ENCODE assay signal across 10 mouse cellular contexts in genomic region chr14:105851359-105852067, GRCm38 (mm10). TPM values are rescaled to one million over a fixed set of nuclear protein-coding genes. Genes with fewer than 3 reads are reported as not detected.
DNase-seq lines count a peak whose midpoint lies in the region; ATAC-seq lines count a peak whose summit lies in the region.
"Had no signal": no experiment of that assay in that cellular context is flagged by ENCODE, and none has a peak within 500 bp of the region (broad histone marks: within the 10 kb centered on the region; RNA-seq: fewer than 3 reads in every experiment).

No protein-coding gene starts in this region.

- 7% methylated on average over 7 of the region's 7 CpGs for WGBS in hindbrain, embryonic 14.5 days
- 8% methylated on average over 7 of the region's 7 CpGs for WGBS in neural tube, embryonic 13.5 days

- H3K27ac ChIP-seq in hindbrain, embryonic 14.5 days, result peak overlapping the region; percentile 60; the same call in 1 of the 2 replicates
- H3K27ac ChIP-seq in neural tube, embryonic 13.5 days (replicated peaks), result 0 out of 2 replicates have a peak overlapping the region, but pooled peaks have one; percentile 23

- peaks cover 7% of the 10 kb centered on the region; the same call in 1 of the 2 replicates for H3K4me1 ChIP-seq in hindbrain, embryonic 14.5 days (replicated peaks; ENCODE audit: control insufficient read depth, insufficient read depth, low read length)
- peaks cover 9% of the 10 kb centered on the region for H3K4me1 ChIP-seq in neural tube, embryonic 13.5 days (replicated peaks)

- no peak overlapping the region for H3K4me2 ChIP-seq in hindbrain, embryonic 14.5 days (replicated peaks)
- H3K4me2 ChIP-seq in neural tube, embryonic 13.5 days, result 0 out of 2 replicates have a peak overlapping the region, but pooled peaks have one; percentile 11

- H3K9ac ChIP-seq in hindbrain, embryonic 14.5 days, result no peak overlapping the region
- H3K9ac ChIP-seq in neural tube, embryonic 13.5 days, result no peak overlapping the region

- ATAC-seq in hindbrain, embryonic 14.5 days (ENCODE audit: low FRiP score), result peak; percentile 65; the same call in 1 of the 2 replicates
- peak; percentile 50; the same call in 1 of the 2 replicates for ATAC-seq in neural tube, embryonic 13.5 days (ENCODE audit: low read depth)

- H3K36me3 ChIP-seq in hindbrain, embryonic 14.5 days (replicated peaks; ENCODE audit: control insufficient read depth, insufficient read depth), result no peaks in the 10 kb centered on the region
- H3K36me3 ChIP-seq in neural tube, embryonic 13.5 days, result no peaks in the 10 kb centered on the region
- H3K36me3 ChIP-seq: G1E had no signal

- H3K4me3 ChIP-seq in hindbrain, embryonic 14.5 days (replicated peaks; ENCODE audit: low read length), result no peak overlapping the region
- H3K4me3 ChIP-seq in neural tube, embryonic 13.5 days, result no peak overlapping the region

- no peaks in the 10 kb centered on the region for H3K27me3 ChIP-seq in hindbrain, embryonic 14.5 days (ENCODE audit: control insufficient read depth, insufficient read depth, low read length)
- H3K27me3 ChIP-seq in neural tube, embryonic 13.5 days, result no peaks in the 10 kb centered on the region

- DNase-seq in kidney, postnatal 14 days, result peak; percentile 10
- no peak for DNase-seq in kidney, postnatal 4 days
- peak; percentile 69 for DNase-seq in embryo, embryonic 9.5 days (ENCODE audit: extremely low spot score)
- DNase-seq in hindbrain, embryonic 14.5 days (ENCODE audit: low spot score), result peak; percentile 54
- DNase-seq in spleen, postnatal 14 days (ENCODE audit: low spot score in 2 of 2), result no peak
- DNase-seq in natural killer cell, adult 2 months (ENCODE audit: low spot score in 2 of 2), result no peak
- DNase-seq in adrenal gland, adult 2 months, result no peak
- DNase-seq: right cerebral cortex, postnatal 25 days had no signal

- no peaks in the 10 kb centered on the region for H3K9me3 ChIP-seq in hindbrain, embryonic 14.5 days (ENCODE audit: control insufficient read depth, low read length)
- no peaks in the 10 kb centered on the region for H3K9me3 ChIP-seq in neural tube, embryonic 13.5 days

RNA-seq across cellular contexts. Expression of gene Spry2, which starts 45.1 kb away (rescaled TPM):
- polyA plus RNA-seq in hindbrain, embryonic 14.5 days (2014; fragmentation: Nextera tagmentation; extraction: Ambion mirVana), result 35.0 and 37.5 TPM in 2 replicates
- 37.1 and 40.5 TPM in 2 replicates for polyA plus RNA-seq in neural tube, embryonic 13.5 days (2015; fragmentation: Nextera tagmentation; extraction: Ambion mirVana)
- 10 to 100 TPM; 31.3 to 40.0 TPM for total RNA-seq in adrenal gland, adult 2 months (2021)
- polyA plus RNA-seq in adrenal gland, adult 2 months (2012; rRNA removed), result 11.7 and 12.7 TPM in 2 replicates
- polyA plus RNA-seq: G1E had no signal

Comparison
In these comparisons a context has a peak if more than half of its experiments do, and no peak if none do; other contexts are left out.
1. DNase-seq: peak in kidney, postnatal 14 days (single experiment), embryo, embryonic 9.5 days (single experiment) and hindbrain, embryonic 14.5 days (single experiment); none in kidney, postnatal 4 days (0 of 2), spleen, postnatal 14 days (0 of 2), natural killer cell, adult 2 months (0 of 2) and adrenal gland, adult 2 months (single experiment).